Mouse (Mus musculus) testis, adult 2 months (tissue): ENCODE results near the gene Omp.

Experiments
- CTCF ChIP-seq: fragments of 200-500 bp; IDR thresholded peaks from 2 replicates; pipeline ENCODE4 v1.5.1; 2012; ENCODE audit warnings: low read depth, mild to moderate bottlenecking, inconsistent platforms, low read length, moderate library complexity; ENCODE audit not compliant: control insufficient read depth, insufficient read depth, insufficient replicate concordance
- POLR2A ChIP-seq: fragments of 200-500 bp; IDR thresholded peaks from 2 replicates; pipeline ENCODE4 v1.6.1; 2012; ENCODE audit warnings: low read depth, mild to moderate bottlenecking, inconsistent platforms, low read length, moderate library complexity; ENCODE audit not compliant: control insufficient read depth

DNA sequence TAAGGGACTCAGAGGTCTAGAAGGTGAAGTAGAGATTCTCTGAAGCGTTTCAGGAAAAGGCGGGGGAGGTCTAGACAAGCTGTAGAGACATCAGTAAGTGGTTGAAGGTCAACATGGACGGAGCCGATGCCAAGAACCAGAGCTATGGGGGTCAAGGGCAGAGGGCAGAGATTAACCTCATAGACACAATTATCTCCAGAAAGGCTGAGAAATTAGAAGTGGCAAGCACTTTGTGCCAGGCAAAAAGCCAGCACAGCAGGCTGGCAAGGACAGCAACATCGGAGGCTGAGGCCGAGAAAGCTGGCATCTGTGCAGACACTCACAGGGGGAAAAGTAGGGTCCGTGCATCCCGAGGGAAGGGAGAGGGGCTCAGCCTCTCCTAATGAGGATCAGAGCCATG lies 2.5 kb upstream of the Omp start:
- TF ChIP-seq CTCF (no peak), POLR2A (no peak)
